Mouse (Mus musculus): ENCODE measurements around the gene Drd1. TPM values are rescaled to one million over a fixed set of nuclear protein-coding genes. Genes with fewer than 3 reads are reported as not detected.

Drd1 gene
- total and polyA plus RNA-seq, 2 experiments from 2014 or later = 0.15 to 0.61 TPM

GRCm38 (mm10) chr13:54079782-54080759 lies 24.6 kb upstream of the Drd1 start:
- Histone ChIP-seq H3K27me3 (ENCODE audit: control insufficient read depth, insufficient read depth, low read length) (no peaks in the 10 kb centered on the region), H3K9me3 (replicated peaks; ENCODE audit: control insufficient read depth, low read length) (no peaks in the 10 kb centered on the region), H3K9ac (replicated peaks; ENCODE audit: low read depth, low read length) (no peak overlapping the region), H3K27ac (ENCODE audit: low read depth) (no peak overlapping the region), H3K4me2 (ENCODE audit: low read depth, low read length) (no peak overlapping the region), H3K4me3 (ENCODE audit: low read depth, low read length) (no peak overlapping the region), H3K36me3 (replicated peaks; ENCODE audit: control insufficient read depth, insufficient read depth, low read length) (no peaks in the 10 kb centered on the region), H3K4me1 (ENCODE audit: control insufficient read depth, insufficient read depth) (peaks cover 26% of the 10 kb centered on the region; the same call in 1 of the 2 replicates)
- 71% methylated on average over 12 of the region's 12 CpGs for WGBS
- DNase-seq (ENCODE audit: low spot score) (no peak), ATAC-seq (ENCODE audit: insufficient read depth, low read depth) (no peak)
- no peak for TF ChIP-seq EP300 (IDR thresholded peaks at IDR 0.05; ENCODE audit: low read depth)
- no peak for TF ChIP-seq CTCF (IDR thresholded peaks at IDR 0.05; ENCODE audit: low read depth)

- no peak overlapping the region for H3K4me3 ChIP-seq (ENCODE audit: low read depth, low read length)
- DNase-seq (ENCODE audit: low spot score) = no peak
- H3K36me3 ChIP-seq (replicated peaks; ENCODE audit: control insufficient read depth, insufficient read depth, low read length) = no peaks in the 10 kb centered on the region
- TF ChIP-seq EP300 (IDR thresholded peaks at IDR 0.05; ENCODE audit: low read depth) = no peak
- TF ChIP-seq CTCF (IDR thresholded peaks at IDR 0.05; ENCODE audit: low read depth) = no peak
- no peaks in the 10 kb centered on the region for H3K27me3 ChIP-seq (ENCODE audit: control insufficient read depth, insufficient read depth, low read length)
- peaks cover 19% of the 10 kb centered on the region; the same call in 1 of the 2 replicates for H3K4me1 ChIP-seq (ENCODE audit: control insufficient read depth, insufficient read depth)
- no peak overlapping the region for H3K4me2 ChIP-seq (ENCODE audit: low read depth, low read length)
- no peak for ATAC-seq (ENCODE audit: insufficient read depth, low read depth)
- WGBS = 57% methylated on average over 11 of the region's 11 CpGs
- no peaks in the 10 kb centered on the region for H3K9me3 ChIP-seq (replicated peaks; ENCODE audit: control insufficient read depth, low read length)
- H3K27ac ChIP-seq (ENCODE audit: low read depth) = no peak overlapping the region
- H3K9ac ChIP-seq (replicated peaks; ENCODE audit: low read depth, low read length) = no peak overlapping the region
These were observed 22.1 kb upstream of the Drd1 start for GRCm38 (mm10) chr13:54077470-54078174.

- no peak for DNase-seq (ENCODE audit: low spot score)
- no peak for ATAC-seq (ENCODE audit: insufficient read depth, low read depth)
- peaks cover 18% of the 10 kb centered on the region for H3K4me1 ChIP-seq (ENCODE audit: control insufficient read depth, insufficient read depth)
- H3K9ac ChIP-seq (replicated peaks; ENCODE audit: low read depth, low read length) = no peak overlapping the region
- no peak overlapping the region for H3K27ac ChIP-seq (ENCODE audit: low read depth)
- H3K27me3 ChIP-seq (ENCODE audit: control insufficient read depth, insufficient read depth, low read length) = no peaks in the 10 kb centered on the region
- TF ChIP-seq CTCF (IDR thresholded peaks at IDR 0.05; ENCODE audit: low read depth) = no peak
- no peak for TF ChIP-seq EP300 (IDR thresholded peaks at IDR 0.05; ENCODE audit: low read depth)
- 85% methylated on average over 11 of the region's 11 CpGs for WGBS
- H3K4me3 ChIP-seq (ENCODE audit: low read depth, low read length) = no peak overlapping the region
- no peaks in the 10 kb centered on the region for H3K9me3 ChIP-seq (replicated peaks; ENCODE audit: control insufficient read depth, low read length)
- no peaks in the 10 kb centered on the region for H3K36me3 ChIP-seq (replicated peaks; ENCODE audit: control insufficient read depth, insufficient read depth, low read length)
- H3K4me2 ChIP-seq (ENCODE audit: low read depth, low read length) = no peak overlapping the region
These were observed 21.4 kb upstream of the Drd1 start for GRCm38 (mm10) chr13:54076762-54077460.

GRCm38 (mm10) chr13:54076051-54076450 lies 20.5 kb upstream of the Drd1 start:
- Histone ChIP-seq H3K4me3 (ENCODE audit: low read depth, low read length) (no peak overlapping the region), H3K9me3 (replicated peaks; ENCODE audit: control insufficient read depth, low read length) (no peaks in the 10 kb centered on the region), H3K4me1 (ENCODE audit: control insufficient read depth, insufficient read depth) (peaks cover 18% of the 10 kb centered on the region), H3K27ac (ENCODE audit: low read depth) (no peak overlapping the region), H3K27me3 (ENCODE audit: control insufficient read depth, insufficient read depth, low read length) (no peaks in the 10 kb centered on the region), H3K36me3 (replicated peaks; ENCODE audit: control insufficient read depth, insufficient read depth, low read length) (no peaks in the 10 kb centered on the region), H3K4me2 (ENCODE audit: low read depth, low read length) (no peak overlapping the region), H3K9ac (replicated peaks; ENCODE audit: low read depth, low read length) (no peak overlapping the region)
- WGBS = 74% methylated on average over 6 of the region's 6 CpGs
- ATAC-seq (ENCODE audit: insufficient read depth, low read depth) = no peak
- DNase-seq (ENCODE audit: low spot score) = no peak
- TF ChIP-seq EP300 (IDR thresholded peaks at IDR 0.05; ENCODE audit: low read depth) = no peak
- TF ChIP-seq CTCF (IDR thresholded peaks at IDR 0.05; ENCODE audit: low read depth) = no peak

- Histone ChIP-seq H3K27ac (ENCODE audit: low read depth) (no peak overlapping the region), H3K4me2 (ENCODE audit: low read depth, low read length) (no peak overlapping the region), H3K36me3 (replicated peaks; ENCODE audit: control insufficient read depth, insufficient read depth, low read length) (no peaks in the 10 kb centered on the region), H3K9ac (replicated peaks; ENCODE audit: low read depth, low read length) (no peak overlapping the region), H3K4me3 (ENCODE audit: low read depth, low read length) (no peak overlapping the region), H3K4me1 (ENCODE audit: control insufficient read depth, insufficient read depth) (peaks cover 18% of the 10 kb centered on the region), H3K27me3 (ENCODE audit: control insufficient read depth, insufficient read depth, low read length) (no peaks in the 10 kb centered on the region), H3K9me3 (replicated peaks; ENCODE audit: control insufficient read depth, low read length) (no peaks in the 10 kb centered on the region)
- no peak for TF ChIP-seq CTCF (IDR thresholded peaks at IDR 0.05; ENCODE audit: low read depth)
- TF ChIP-seq EP300 (IDR thresholded peaks at IDR 0.05; ENCODE audit: low read depth) = no peak
- WGBS = 83% methylated on average over 2 of the region's 2 CpGs
- ATAC-seq (ENCODE audit: insufficient read depth, low read depth) = no peak
- DNase-seq (ENCODE audit: low spot score) = no peak
These were observed 19.9 kb upstream of the Drd1 start for GRCm38 (mm10) chr13:54075416-54075815.
